Mouse (Mus musculus): ENCODE results near the gene Zbtb8b. TPM values are rescaled to one million over a fixed set of nuclear protein-coding genes. Genes with fewer than 3 reads are reported as not detected.

Zbtb8b gene
- 2.5 and 2.7 TPM in 2 replicates for total RNA-seq (2012; rRNA removed)

GRCm38 (mm10) chr4:129440340-129441063 is at the start of gene Zbtb8b:
Gene Zbtb8b, minus strand, starts transcription at chr4:129440853.
- TF ChIP-seq MAFK (IDR thresholded peaks at IDR 0.05; ENCODE audit: insufficient read depth, low read depth, low read length) (no peak), CHD2 (IDR thresholded peaks at IDR 0.05; ENCODE audit: low read depth, low read length) (0 out of 2 replicates have a peak, but pooled peaks have one; percentile 46), HCFC1 (IDR thresholded peaks at IDR 0.05; ENCODE audit: borderline replicate concordance, insufficient read depth, low read length) (peak; percentile 75), ZC3H11A (IDR thresholded peaks at IDR 0.05; ENCODE audit: borderline replicate concordance, low read depth, low read length) (no peak), ZNF384 (IDR thresholded peaks at IDR 0.05; ENCODE audit: low read depth, low read length) (no peak)
- no peak within 1 kb of the TSS for H3K27ac ChIP-seq (ENCODE audit: insufficient read depth, low read depth, low read length, poor library complexity, severe bottlenecking)
- no peaks in the 10 kb centered on the region for H3K9me3 ChIP-seq (ENCODE audit: control insufficient read depth, insufficient read depth, low read depth, low read length)
- DNase-seq (ENCODE audit: low read depth, low spot score): peak; percentile 89
- H3K9ac ChIP-seq (ENCODE audit: insufficient read depth, low read depth, low read length, poor library complexity, severe bottlenecking): peak within 1 kb of the TSS; percentile 71
- in situ Hi-C loops (cut with MboI; ENCODE audit: low sequenced_read_pairs in 2 of 2, unreplicated experiment in 2 of 2): no loop called here
- peak within 1 kb of the TSS; percentile 77 to 91 for H3K4me3 ChIP-seq (ENCODE audit: insufficient read depth in 1 of 2, low read depth in 1 of 2, low read length in 2 of 2, poor library complexity in 1 of 2, severe bottlenecking in 1 of 2)
- H3K36me3 ChIP-seq (ENCODE audit: control insufficient read depth, insufficient read depth, low read length, poor library complexity, severe bottlenecking): no peaks in the 10 kb centered on the region
- peaks cover 0 to 3% of the 10 kb centered on the region in 2 experiments; a peak in 2 of 4 replicates for H3K4me1 ChIP-seq (ENCODE audit: control insufficient read depth in 2 of 2, insufficient read depth in 2 of 2, low read length in 2 of 2, poor library complexity in 1 of 2)

DNA sequence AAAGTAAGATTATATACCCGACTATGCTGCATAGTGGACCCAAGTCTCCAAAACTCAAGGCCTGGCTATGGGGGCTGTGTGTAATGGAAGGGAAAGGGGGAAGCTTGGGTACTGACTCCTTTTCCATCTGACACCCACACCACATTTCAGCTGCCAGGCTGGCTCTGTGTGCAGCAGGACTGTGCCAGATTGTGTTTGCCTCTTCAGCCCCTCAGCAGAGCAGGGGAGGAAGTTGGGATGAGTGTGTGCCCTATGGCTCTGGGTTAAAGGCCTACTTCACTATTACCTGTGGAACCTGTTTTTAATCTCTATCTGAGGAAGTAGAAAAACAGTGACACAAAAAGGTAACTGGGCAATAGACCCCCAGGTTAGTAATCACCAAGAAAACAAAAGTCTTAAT is 40.4 kb upstream of the Zbtb8b start:
- TF ChIP-seq MAFK (IDR thresholded peaks at IDR 0.05; ENCODE audit: insufficient read depth, low read depth, low read length) (no peak), ZNF384 (IDR thresholded peaks at IDR 0.05; ENCODE audit: low read depth, low read length) (no peak), CHD2 (IDR thresholded peaks at IDR 0.05; ENCODE audit: low read depth, low read length) (no peak), ZC3H11A (IDR thresholded peaks at IDR 0.05; ENCODE audit: borderline replicate concordance, low read depth, low read length) (no peak), HCFC1 (IDR thresholded peaks at IDR 0.05; ENCODE audit: borderline replicate concordance, insufficient read depth, low read length) (no peak)
- in situ Hi-C loops (cut with MboI; ENCODE audit: low sequenced_read_pairs in 2 of 2, unreplicated experiment in 2 of 2): no loop called here
- Histone ChIP-seq H3K4me3 (ENCODE audit: insufficient read depth in 1 of 2, low read depth in 1 of 2, low read length in 2 of 2, poor library complexity in 1 of 2, severe bottlenecking in 1 of 2) (no peak overlapping the region), H3K36me3 (ENCODE audit: control insufficient read depth, insufficient read depth, low read length, poor library complexity, severe bottlenecking) (peaks cover 12% of the 10 kb centered on the region), H3K9me3 (ENCODE audit: control insufficient read depth, insufficient read depth, low read depth, low read length) (no peaks in the 10 kb centered on the region), H3K4me1 (ENCODE audit: control insufficient read depth in 2 of 2, insufficient read depth in 2 of 2, low read length in 2 of 2, poor library complexity in 1 of 2) (no peaks in the 10 kb centered on the region), H3K27ac (ENCODE audit: insufficient read depth, low read depth, low read length, poor library complexity, severe bottlenecking) (no peak overlapping the region), H3K9ac (ENCODE audit: insufficient read depth, low read depth, low read length, poor library complexity, severe bottlenecking) (no peak overlapping the region)
- DNase-seq (ENCODE audit: low read depth, low spot score): no peak

DNA sequence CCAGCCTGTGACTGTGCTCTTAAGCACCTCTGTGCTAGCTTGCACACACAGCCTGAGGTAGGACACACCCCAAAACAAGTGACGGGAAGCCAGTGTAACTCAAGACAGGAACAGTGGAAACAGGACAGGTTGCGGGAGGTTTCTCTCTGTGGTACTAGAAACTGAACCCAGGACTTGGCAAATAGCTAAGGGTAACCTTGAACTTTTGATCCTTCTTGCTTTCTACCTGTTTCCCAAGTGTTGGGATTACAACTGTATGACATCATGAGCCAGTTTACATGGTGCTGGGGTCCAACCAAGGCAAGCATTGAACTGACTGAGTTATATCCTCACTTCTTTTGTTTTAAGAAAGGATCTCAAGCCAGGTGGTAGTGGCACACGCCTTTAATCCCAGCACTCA is 39.2 kb upstream of the Zbtb8b start:
- TF ChIP-seq MAFK (IDR thresholded peaks at IDR 0.05; ENCODE audit: insufficient read depth, low read depth, low read length): no peak
- TF ChIP-seq ZC3H11A (IDR thresholded peaks at IDR 0.05; ENCODE audit: borderline replicate concordance, low read depth, low read length): no peak
- TF ChIP-seq CHD2 (IDR thresholded peaks at IDR 0.05; ENCODE audit: low read depth, low read length): no peak
- Histone ChIP-seq H3K4me1 (ENCODE audit: control insufficient read depth in 2 of 2, insufficient read depth in 2 of 2, low read length in 2 of 2, poor library complexity in 1 of 2) (peaks cover 0 to 4% of the 10 kb centered on the region in 2 experiments; a peak in 2 of 4 replicates), H3K9me3 (ENCODE audit: control insufficient read depth, insufficient read depth, low read depth, low read length) (no peaks in the 10 kb centered on the region), H3K9ac (ENCODE audit: insufficient read depth, low read depth, low read length, poor library complexity, severe bottlenecking) (no peak overlapping the region), H3K4me3 (ENCODE audit: insufficient read depth in 1 of 2, low read depth in 1 of 2, low read length in 2 of 2, poor library complexity in 1 of 2, severe bottlenecking in 1 of 2) (no peak overlapping the region), H3K27ac (ENCODE audit: insufficient read depth, low read depth, low read length, poor library complexity, severe bottlenecking) (no peak overlapping the region), H3K36me3 (ENCODE audit: control insufficient read depth, insufficient read depth, low read length, poor library complexity, severe bottlenecking) (peaks cover 10% of the 10 kb centered on the region)
- DNase-seq (ENCODE audit: low read depth, low spot score): no peak
- in situ Hi-C loops (cut with MboI; ENCODE audit: low sequenced_read_pairs in 2 of 2, unreplicated experiment in 2 of 2): no loop called here

- Histone ChIP-seq H3K9ac (ENCODE audit: insufficient read depth, low read depth, low read length, poor library complexity, severe bottlenecking) (no peak overlapping the region), H3K4me1 (ENCODE audit: control insufficient read depth in 2 of 2, insufficient read depth in 2 of 2, low read length in 2 of 2, poor library complexity in 1 of 2) (peaks cover 0 to 4% of the 10 kb centered on the region in 2 experiments; a peak in 2 of 4 replicates), H3K36me3 (ENCODE audit: control insufficient read depth, insufficient read depth, low read length, poor library complexity, severe bottlenecking) (peaks cover 30% of the 10 kb centered on the region), H3K4me3 (ENCODE audit: insufficient read depth in 1 of 2, low read depth in 1 of 2, low read length in 2 of 2, poor library complexity in 1 of 2, severe bottlenecking in 1 of 2) (no peak overlapping the region), H3K27ac (ENCODE audit: insufficient read depth, low read depth, low read length, poor library complexity, severe bottlenecking) (no peak overlapping the region), H3K9me3 (ENCODE audit: control insufficient read depth, insufficient read depth, low read depth, low read length) (no peaks in the 10 kb centered on the region)
- TF ChIP-seq ZNF384 (IDR thresholded peaks at IDR 0.05; ENCODE audit: low read depth, low read length) (no peak), HCFC1 (IDR thresholded peaks at IDR 0.05; ENCODE audit: borderline replicate concordance, insufficient read depth, low read length) (no peak), CHD2 (IDR thresholded peaks at IDR 0.05; ENCODE audit: low read depth, low read length) (no peak), MAFK (IDR thresholded peaks at IDR 0.05; ENCODE audit: insufficient read depth, low read depth, low read length) (no peak), ZC3H11A (IDR thresholded peaks at IDR 0.05; ENCODE audit: borderline replicate concordance, low read depth, low read length) (no peak)
- DNase-seq (ENCODE audit: low read depth, low spot score): no peak
- in situ Hi-C loops (cut with MboI; ENCODE audit: low sequenced_read_pairs in 2 of 2, unreplicated experiment in 2 of 2): no loop called here
Measured at GRCm38 (mm10) chr4:129476047-129476446, 35.4 kb upstream of the Zbtb8b start.

Measured in ES-E14 (cell line).